Mouse (Mus musculus): ENCODE measurements around the gene Birc5.

DNA sequence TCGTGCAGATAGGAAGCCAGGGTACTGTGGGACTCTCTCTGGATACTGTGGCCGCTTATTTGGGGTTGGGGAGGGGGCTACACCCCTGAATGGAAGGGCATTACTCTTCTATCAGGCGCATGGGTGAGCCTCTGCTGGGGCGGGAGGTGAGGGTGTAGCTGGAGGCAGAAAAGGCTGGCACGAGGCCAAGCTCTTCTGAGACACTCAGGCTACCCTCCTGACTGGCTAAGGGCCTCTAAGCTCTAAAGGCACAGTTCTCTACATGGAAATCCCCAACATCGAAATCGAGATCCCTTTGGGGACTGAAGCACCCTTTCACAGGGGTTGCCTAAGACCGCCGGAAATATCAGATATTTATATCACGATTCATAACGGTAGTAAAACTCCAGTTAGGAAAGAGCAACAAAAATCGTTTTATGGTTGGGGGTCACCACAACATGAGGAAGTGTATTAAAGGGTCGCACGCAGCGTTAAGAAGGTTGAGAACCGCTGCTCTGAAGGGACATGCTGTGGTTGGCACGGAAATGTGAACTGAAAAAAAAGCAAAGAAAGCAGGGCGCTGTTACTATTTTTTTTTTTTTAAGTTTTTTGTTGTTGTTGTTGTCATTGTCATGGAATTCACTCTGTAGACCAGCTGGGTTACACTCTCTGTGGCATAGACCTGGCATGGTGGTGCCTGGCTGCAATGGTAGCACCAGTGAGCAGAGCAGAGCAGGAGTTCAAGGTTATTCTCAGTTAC is 20.7 kb upstream of the Birc5 start:
- TF ChIP-seq POLR2A (IDR thresholded peaks at IDR 0.05; ENCODE audit: insufficient read length, low read depth) (no peak), TCF12 (IDR thresholded peaks at IDR 0.05; ENCODE audit: insufficient read depth, poor library complexity, severe bottlenecking) (no peak)
